Mouse (Mus musculus) c-Kit-positive CD71-negative TER-119-negative erythroid progenitor cells, embryonic 14.5 days (primary cell): ENCODE measurements around the gene Exoc6.
"Not testable (repeated sequence)": the region's sequence is repeated elsewhere in the genome, so short reads cannot be mapped to it uniquely, and the experiment has no call there.

Source experiments
- DNase-seq: peaks from one replicate; pipeline ENCODE4 v3.0.0-alpha.2; 2013; ENCODE audit warnings: low read depth

Gene Exoc6

GRCm38 (mm10) chr19:37537717-37538116 is 12.5 kb upstream of the Exoc6 start:
- DNase-seq = no peak

DNA sequence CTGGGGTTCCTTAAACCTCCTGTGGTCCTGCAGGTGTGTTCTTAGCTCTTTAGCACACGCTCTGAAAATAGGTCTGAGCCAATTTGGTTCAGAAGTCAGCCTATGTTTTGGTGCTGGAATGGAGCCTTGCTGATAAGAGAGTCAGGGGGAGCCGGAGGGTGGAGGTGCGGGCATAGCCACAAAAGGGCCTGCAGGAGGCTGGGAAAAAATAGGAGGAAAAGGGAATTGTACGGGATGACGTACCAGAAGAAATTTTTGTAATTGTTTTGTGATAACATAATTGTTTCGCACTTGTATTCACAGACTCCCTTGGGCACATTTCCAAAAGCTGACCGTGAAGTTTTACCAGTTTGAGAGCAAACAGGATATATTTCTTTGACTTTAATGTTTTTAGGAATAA is 10.0 kb upstream of the Exoc6 start:
- no peak for DNase-seq

GRCm38 (mm10) chr19:37543537-37544326 is 6.5 kb upstream of the Exoc6 start:
- DNase-seq = no peak

DNA sequence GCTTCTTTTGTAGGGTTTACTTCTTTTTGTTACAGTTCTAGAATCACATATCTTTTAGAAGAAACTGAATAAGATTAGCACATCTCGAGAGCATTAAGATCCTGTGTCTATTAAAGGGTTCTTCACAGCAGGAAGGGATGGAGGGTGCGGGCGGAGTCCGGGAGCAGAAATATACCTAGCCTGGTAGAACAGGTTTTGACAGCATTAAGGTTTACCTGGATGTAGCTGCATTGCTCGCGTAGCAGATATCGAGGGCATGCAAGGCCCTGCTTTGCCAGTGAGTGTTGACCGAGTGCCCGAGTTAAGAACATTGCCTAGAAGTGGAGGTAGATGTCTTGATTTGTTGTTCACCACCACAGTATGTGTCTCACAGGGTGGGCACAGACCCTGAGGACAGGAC is 5.7 kb upstream of the Exoc6 start:
- DNase-seq = no peak

GRCm38 (mm10) chr19:37545231-37545630 is 5.0 kb upstream of the Exoc6 start:
- no peak for DNase-seq

GRCm38 (mm10) chr19:37545725-37546124 is 4.5 kb upstream of the Exoc6 start:
- no peak for DNase-seq

- no peak for DNase-seq
Measured at GRCm38 (mm10) chr19:37546776-37547175, 3.4 kb upstream of the Exoc6 start.

DNA sequence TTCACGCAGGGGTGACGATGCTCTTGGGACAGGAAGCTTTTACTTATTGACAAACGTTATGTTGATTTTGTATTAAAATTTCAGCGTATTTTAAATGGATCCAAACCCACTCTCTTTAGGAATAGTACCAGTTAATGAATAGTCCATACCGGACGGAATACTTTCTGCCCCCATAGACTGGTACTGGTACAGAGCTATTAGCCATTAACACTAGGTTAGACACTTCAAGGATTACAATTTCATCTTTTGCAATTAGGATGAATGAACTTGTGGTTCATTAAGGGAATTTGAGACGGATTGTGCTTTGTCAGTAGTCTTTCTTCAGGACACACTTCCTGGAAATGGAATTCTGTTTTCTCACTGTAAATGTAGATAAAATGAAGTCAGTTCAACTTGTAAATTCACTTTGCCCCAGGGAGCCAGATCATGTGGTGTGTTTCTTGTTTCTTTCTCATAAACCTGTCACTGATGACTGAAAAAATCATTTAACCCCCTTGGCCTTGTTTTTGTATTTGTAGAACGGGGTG is 885 bp downstream of the Exoc6 start:
- no peak for DNase-seq

DNA sequence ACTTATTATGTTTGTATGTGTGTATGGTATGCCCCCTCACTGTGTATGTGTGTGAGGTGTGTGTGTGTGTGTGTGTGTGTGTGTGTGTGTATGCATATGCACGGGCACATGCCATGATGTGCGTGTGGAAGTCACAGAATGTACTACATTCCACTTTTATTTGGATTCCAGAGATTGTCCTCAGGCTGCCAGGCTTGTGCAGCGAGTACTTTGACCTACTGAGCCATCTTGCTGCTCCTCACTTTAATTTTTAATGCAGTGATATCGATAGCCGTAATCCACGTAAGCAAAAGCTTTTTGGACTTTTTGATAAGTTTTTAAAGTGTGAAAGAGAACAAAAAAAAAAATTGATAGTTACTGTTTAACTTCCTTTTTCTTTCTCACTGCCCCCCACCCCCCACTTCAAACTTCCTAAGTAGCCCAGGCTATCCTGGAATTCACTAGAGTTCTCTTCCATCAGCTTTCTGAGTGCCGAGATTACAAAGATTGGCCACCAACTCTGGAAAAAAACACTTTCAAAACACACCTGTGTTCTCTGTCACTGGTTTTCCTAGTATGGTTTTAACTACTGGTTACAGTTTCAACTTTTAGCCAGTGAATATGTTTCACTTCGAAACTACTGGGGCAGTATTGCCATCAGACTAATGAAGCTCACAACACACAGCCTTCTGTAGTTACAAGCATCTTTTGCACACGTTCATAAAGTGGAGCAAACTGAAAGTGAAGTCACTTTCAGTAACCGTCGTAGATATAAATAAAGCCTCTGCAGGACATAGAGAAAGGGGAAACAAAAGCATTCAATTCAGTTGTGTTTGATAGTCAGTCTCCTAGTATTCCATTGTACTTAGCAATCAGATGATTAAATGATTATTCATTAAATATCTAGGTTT is 3.4 kb downstream of the Exoc6 start:
- DNase-seq = no peak

DNA sequence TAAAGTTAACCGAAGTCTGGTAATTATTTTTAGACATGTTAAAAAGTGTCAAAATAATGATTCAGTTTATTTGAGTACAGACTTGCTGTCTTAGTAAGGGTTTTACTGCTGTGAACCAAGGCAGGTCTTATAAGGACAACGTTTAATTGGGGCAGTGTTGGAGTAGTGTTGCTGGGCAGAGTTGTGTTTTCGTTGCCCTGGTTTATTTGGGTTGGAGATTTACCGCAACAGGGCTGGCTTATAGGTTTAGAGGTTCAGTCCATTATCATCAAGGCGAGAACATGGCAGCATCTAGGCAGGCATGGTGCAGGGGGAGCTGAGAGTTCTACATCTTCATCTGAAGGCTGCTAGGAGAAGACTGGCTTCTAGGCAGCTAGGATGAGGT is 4.0 kb downstream of the Exoc6 start:
- not testable (repeated sequence) for DNase-seq

- DNase-seq = no peak
Measured at GRCm38 (mm10) chr19:37555863-37556566, 5.8 kb downstream of the Exoc6 start.

- no peak for DNase-seq
Measured at GRCm38 (mm10) chr19:37557898-37558297, 7.7 kb downstream of the Exoc6 start.

DNA sequence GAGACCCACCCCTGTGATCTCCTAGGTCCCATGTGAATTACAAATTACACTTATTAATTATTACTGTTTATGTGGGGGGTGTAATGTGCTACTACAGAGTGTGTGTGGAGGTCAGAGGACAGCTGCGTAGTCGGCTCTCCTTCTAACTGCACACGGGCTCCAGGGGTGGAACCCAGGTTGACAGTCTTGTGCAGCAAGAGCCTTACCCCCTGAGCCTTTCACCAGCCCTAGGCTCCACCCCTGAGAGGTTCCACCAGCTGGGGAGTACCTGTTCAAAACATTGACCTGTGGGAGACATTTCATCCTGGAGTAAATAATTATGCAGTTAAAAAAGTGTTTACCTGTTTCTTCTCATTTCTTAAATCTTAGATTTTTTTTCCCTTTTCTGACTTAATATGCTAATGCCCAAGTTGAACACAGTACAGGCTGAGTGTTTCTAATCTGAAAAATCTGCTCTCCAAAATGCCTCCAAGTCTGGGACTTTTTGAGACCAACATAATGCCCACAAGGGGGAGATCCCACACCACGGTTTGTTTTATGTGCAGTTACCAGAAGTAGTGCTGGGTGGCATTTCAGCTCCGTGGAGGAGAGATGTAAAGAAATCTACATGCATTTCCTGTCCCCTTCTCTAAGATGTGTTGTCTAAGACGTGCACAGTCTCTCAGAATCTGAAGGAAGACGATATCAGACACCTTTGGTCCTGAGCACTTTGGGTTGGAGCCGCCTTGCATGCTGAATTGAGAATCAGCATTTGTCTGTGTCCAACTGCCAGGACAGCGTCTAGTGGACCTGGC is 9.3 kb downstream of the Exoc6 start:
- DNase-seq = no peak

DNA sequence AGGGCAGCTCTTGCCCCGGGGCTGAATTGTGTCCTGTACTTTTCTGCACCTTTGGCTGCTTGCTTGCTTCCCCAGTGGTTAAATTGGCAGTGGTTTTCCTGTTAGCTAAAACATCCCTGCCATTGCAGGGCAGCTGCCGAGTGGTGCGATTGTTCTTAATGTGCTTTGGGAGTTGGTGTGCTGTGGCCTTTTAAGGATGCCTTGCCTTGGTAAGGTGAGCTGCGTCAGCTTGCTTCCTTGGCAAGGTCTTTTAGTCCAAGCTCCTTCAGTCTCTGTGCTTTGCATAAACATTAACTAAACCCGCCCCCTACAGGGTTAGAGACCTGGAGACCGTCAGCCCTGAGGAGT is 9.8 kb downstream of the Exoc6 start:
- DNase-seq = no peak

GRCm38 (mm10) chr19:37561106-37561892 is 11.1 kb downstream of the Exoc6 start:
- no peak for DNase-seq

- DNase-seq = no peak
Measured at GRCm38 (mm10) chr19:37563763-37564162, 13.5 kb downstream of the Exoc6 start.

DNA sequence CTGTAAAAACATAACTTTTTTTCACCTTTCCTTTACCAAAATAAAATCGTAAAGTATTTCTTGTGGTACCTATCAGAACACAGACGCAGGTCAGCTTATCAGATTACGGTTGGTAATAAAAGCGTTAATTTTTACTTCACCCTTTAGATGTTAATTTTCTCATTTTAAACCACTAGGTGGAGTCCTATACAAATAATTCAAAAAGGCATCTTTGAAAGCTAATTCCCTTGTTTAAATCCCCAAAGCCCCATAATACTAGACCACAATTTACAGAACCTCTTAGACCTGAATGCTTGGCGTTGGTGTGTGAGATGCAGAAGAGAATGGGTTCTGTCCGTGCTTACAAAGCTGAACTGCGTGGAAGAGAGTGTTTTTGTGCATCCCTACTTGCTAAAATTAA is 15.6 kb downstream of the Exoc6 start:
- no peak for DNase-seq

GRCm38 (mm10) chr19:37569186-37569754 is 19.1 kb downstream of the Exoc6 start:
- DNase-seq = no peak

DNA sequence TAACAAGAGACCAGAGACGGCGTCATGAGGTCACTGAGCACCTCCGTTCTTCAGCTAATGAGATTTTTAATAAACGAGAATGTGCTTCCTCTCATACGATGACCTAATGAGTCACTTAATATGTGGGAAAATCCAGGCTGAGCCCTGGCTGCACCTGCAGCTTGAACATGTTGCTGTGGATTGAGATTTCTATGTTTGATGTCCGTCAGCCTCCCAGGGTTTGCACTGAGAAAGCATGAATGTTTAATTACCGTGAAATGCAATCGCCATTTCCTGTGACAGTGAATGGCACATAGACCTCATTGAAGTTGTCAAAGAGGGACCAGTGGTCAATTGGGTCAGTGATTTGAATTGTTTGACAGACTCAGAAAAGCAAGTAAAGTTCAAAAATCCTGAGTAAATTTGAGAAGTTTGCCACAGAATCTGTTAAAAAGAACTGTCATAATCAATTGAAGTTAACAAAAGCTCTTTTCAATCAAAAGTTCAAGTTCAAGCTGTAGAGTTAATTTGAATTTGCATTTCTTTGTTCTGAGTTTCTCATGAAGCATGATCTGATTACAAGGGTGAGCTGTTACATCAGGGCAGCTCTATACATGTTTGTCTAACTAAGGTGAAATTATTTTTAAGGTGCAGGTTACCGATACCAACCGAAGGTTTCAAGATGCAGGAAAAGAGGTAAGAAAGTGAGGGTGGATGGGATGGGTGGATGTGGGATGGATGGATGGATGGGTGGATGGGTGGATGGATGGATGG is 20.9 kb downstream of the Exoc6 start:
- DNase-seq = no peak

GRCm38 (mm10) chr19:37574802-37575201 is 24.6 kb downstream of the Exoc6 start:
- DNase-seq = no peak
